Mouse (Mus musculus) lung, postnatal 4 days (tissue): ENCODE measurements around the gene Tcf12.

Experiments
- DNase-seq, 2 experiments: peaks; one replicate each; pipeline ENCODE4 v3.0.0; 2021

Gene Tcf12

GRCm38 (mm10) chr9:72111622-72112550 is at the start of gene Tcf12:
Gene Tcf12, minus strand, starts transcription at chr9:72111871.
- DNase-seq: peak; percentile 91 to 96

- DNase-seq: no peak
Observed at GRCm38 (mm10) chr9:72158392-72158791, 46.7 kb upstream of the Tcf12 start.

- no peak for DNase-seq
Observed at GRCm38 (mm10) chr9:72157091-72157490, 45.4 kb upstream of the Tcf12 start.

GRCm38 (mm10) chr9:72155250-72156138 is 43.8 kb upstream of the Tcf12 start:
- DNase-seq: no peak

GRCm38 (mm10) chr9:72144148-72144547 is 32.5 kb upstream of the Tcf12 start:
- no peak for DNase-seq

GRCm38 (mm10) chr9:72137899-72138298 is 26.2 kb upstream of the Tcf12 start:
- no peak for DNase-seq

GRCm38 (mm10) chr9:72133772-72134245 is 22.1 kb upstream of the Tcf12 start:
- DNase-seq: peak in 1 of 2 experiments; percentile 11

- DNase-seq: peak; percentile 94 to 98
Observed at GRCm38 (mm10) chr9:72133089-72133771, 21.6 kb upstream of the Tcf12 start.

GRCm38 (mm10) chr9:72132728-72133088 is 21.0 kb upstream of the Tcf12 start:
- no peak for DNase-seq

- no peak for DNase-seq
Observed at GRCm38 (mm10) chr9:72129884-72130283, 18.2 kb upstream of the Tcf12 start.

- DNase-seq: no peak
Observed at GRCm38 (mm10) chr9:72125442-72125841, 13.8 kb upstream of the Tcf12 start.

- no peak for DNase-seq
Observed at GRCm38 (mm10) chr9:72118490-72118889, 6.8 kb upstream of the Tcf12 start.

- peak; percentile 72 to 75 for DNase-seq
Observed at GRCm38 (mm10) chr9:72111004-72111621, 558 bp downstream of the Tcf12 start.

GRCm38 (mm10) chr9:72110627-72111003 is 1.1 kb downstream of the Tcf12 start:
- DNase-seq: peak; percentile 54 to 56

GRCm38 (mm10) chr9:72103471-72103870 is 8.2 kb downstream of the Tcf12 start:
- no peak for DNase-seq

- no peak for DNase-seq
Observed at GRCm38 (mm10) chr9:72099945-72100685, 11.6 kb downstream of the Tcf12 start.

GRCm38 (mm10) chr9:72098056-72098455 is 13.6 kb downstream of the Tcf12 start:
- no peak for DNase-seq

- DNase-seq: no peak
Observed at GRCm38 (mm10) chr9:72097083-72097482, 14.6 kb downstream of the Tcf12 start.

- no peak for DNase-seq
Observed at GRCm38 (mm10) chr9:72094675-72095074, 17.0 kb downstream of the Tcf12 start.

- DNase-seq: no peak
Observed at GRCm38 (mm10) chr9:72092191-72092590, 19.5 kb downstream of the Tcf12 start.

- no peak for DNase-seq
Observed at GRCm38 (mm10) chr9:72088893-72089611, 22.6 kb downstream of the Tcf12 start.
